Mouse (Mus musculus) embryonic facial prominence, embryonic 10.5 days (tissue): ENCODE data around the gene Calcoco2. TPM values are rescaled to one million over a fixed set of nuclear protein-coding genes. Genes with fewer than 3 reads are reported as not detected.

Experiments
- DNase-seq: peaks from one replicate; pipeline ENCODE4 v3.0.0-alpha.2; 2017; ENCODE audit warnings: low spot score
- H3K27ac ChIP-seq: fragments of 300-500 bp; sonication (generic); replicated peaks from 2 replicates; pipeline ENCODE4 v1.5.1; 2016; ENCODE audit warnings: mild to moderate bottlenecking
- H3K27me3 ChIP-seq: fragments of 300-500 bp; sonication (generic); replicated peaks from 2 replicates; pipeline ENCODE4 v1.6.1; 2016; ENCODE audit warnings: low read depth, mild to moderate bottlenecking; ENCODE audit not compliant: poor library complexity, severe bottlenecking
- H3K36me3 ChIP-seq: fragments of 300-500 bp; sonication (generic); replicated peaks from 2 replicates; pipeline ENCODE4 v1.6.1; 2016; ENCODE audit warnings: mild to moderate bottlenecking, moderate library complexity
- H3K4me1 ChIP-seq: fragments of 300-500 bp; sonication (generic); 2 replicates; pipeline ENCODE4 v1.6.1; 2016
- H3K4me3 ChIP-seq: fragments of 300-500 bp; sonication (generic); 2 replicates; pipeline ENCODE4 v1.5.1; 2016; ENCODE audit warnings: mild to moderate bottlenecking, moderate library complexity
- H3K9me3 ChIP-seq: fragments of 300-500 bp; sonication (generic); 2 replicates; pipeline ENCODE4 v1.6.1; 2016; ENCODE audit warnings: mild to moderate bottlenecking
- WGBS: fragments of 180-500 bp; shearing (Covaris S2); methylation state at CpG from one replicate; pipeline ENCODE4 v1.1.7; 2016; 5-methylcytosine and 5-hydroxymethylcytosine counted together
- polyA plus RNA-seq: library from polyadenylated mRNA; unstranded; fragments of >200 nt; fragmentation: Nextera tagmentation; extraction: Ambion mirVana; gene quantifications from 2 replicates; pipeline ENCODE4 v1.2.1, GENCODE M21; 2016

The Calcoco2 gene
- polyA plus RNA-seq, 1 experiment from 2014 or later = not detected

DNA sequence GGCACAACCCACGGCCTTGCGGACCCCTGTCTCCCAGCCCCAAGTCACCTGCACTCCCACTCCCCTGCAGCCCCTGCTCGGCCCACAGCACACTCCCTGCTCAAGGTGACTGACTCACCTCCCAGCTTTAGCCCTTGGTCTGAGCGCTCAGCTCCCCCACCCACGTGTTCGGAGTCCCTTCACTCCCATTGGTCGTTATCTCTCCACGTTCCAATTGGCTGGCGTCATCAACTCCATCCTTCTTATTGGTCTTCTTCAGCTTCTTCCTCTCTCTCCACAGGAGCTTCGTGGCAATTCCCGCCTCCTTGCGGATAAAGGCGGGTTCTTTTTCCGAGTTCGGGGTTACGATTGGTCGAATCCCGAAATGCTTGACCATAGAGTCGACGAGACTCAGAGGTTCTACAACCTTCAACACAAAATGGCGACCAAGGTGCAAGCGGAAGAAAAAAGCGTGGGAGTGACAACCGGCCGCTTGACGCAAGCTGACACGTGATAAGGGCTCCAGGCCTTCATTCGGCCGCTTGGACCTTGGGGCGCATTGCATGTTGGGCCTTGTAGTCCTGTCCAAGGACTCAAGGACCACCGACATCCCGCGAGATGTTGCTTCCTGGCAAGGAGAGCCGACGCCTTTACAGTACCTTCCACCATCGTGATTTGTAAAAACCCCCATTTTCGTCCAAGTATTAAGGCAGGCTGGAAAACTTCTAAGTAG lies 36.1 kb downstream of the Calcoco2 start, which contains the start of gene Atp5g1:
TSS of gene Atp5g1 (minus strand) at position 162 of the 712 bp plus-strand sequence.
- WGBS = under 1% methylated on average over 37 of the region's 37 CpGs
- H3K27me3 ChIP-seq = no peaks in the 10 kb centered on the region
- H3K36me3 ChIP-seq = peaks cover 25% of the 10 kb centered on the region
- peak; percentile 98 for DNase-seq
- H3K27ac ChIP-seq = peak within 1 kb of the TSS; percentile 88
- H3K4me1 ChIP-seq = peaks cover 21% of the 10 kb centered on the region
- H3K9me3 ChIP-seq = no peaks in the 10 kb centered on the region
- H3K4me3 ChIP-seq = peak within 1 kb of the TSS; percentile 84

GRCm38 (mm10) chr11:96075177-96075508 lies 36.6 kb downstream of the Calcoco2 start:
- Histone ChIP-seq H3K4me3 (peak overlapping the region; percentile 84), H3K27ac (peak overlapping the region; percentile 88), H3K36me3 (peaks cover 30% of the 10 kb centered on the region), H3K9me3 (no peaks in the 10 kb centered on the region), H3K4me1 (peaks cover 21% of the 10 kb centered on the region), H3K27me3 (no peaks in the 10 kb centered on the region)
- no peak for DNase-seq
- WGBS = under 1% methylated on average over 15 of the region's 15 CpGs

DNA sequence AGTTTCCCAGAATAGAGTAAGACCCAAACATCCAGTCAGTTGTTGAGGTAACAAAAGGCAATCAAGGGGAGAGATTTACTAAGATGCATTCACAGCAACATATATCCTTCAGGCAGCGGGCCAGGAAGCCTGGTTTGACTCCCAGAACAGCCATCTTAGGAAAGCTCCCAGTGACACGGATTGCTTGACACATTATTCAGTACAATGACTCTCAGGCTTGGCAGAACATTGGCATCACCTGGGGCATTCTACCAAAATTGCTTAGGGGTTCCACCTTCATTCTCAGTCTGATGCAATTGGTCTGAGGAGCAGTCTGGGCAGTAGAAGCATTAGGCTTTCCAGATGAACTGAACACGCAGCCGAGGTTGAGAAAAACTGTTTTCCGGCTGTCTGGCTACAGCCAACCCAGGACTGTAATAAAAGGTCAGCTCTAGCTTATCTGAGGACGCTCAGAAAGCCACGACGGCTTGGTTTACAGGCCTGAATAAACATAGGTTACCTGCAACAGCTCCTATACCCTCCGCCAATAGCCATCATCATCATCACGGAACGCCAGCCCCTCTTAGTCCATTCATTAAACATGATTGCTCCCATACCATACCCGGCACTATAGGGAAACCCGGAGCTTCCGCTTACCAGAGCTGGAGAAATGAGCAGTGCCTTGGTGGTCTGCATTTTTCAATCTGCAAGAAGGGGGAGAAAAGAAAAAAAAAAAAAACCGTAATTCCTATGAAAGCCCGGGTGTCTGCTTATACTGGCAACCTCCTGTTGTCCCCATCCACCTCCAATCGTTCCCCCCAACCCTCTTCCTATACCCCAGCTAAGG lies 37.2 kb downstream of the Calcoco2 start:
- DNase-seq = no peak
- Histone ChIP-seq H3K4me3 (peak overlapping the region; percentile 84), H3K4me1 (peaks cover 21% of the 10 kb centered on the region), H3K27me3 (no peaks in the 10 kb centered on the region), H3K9me3 (no peaks in the 10 kb centered on the region), H3K36me3 (peaks cover 36% of the 10 kb centered on the region), H3K27ac (peak overlapping the region; percentile 88)
- WGBS = 27% methylated on average over 17 of the region's 17 CpGs

DNA sequence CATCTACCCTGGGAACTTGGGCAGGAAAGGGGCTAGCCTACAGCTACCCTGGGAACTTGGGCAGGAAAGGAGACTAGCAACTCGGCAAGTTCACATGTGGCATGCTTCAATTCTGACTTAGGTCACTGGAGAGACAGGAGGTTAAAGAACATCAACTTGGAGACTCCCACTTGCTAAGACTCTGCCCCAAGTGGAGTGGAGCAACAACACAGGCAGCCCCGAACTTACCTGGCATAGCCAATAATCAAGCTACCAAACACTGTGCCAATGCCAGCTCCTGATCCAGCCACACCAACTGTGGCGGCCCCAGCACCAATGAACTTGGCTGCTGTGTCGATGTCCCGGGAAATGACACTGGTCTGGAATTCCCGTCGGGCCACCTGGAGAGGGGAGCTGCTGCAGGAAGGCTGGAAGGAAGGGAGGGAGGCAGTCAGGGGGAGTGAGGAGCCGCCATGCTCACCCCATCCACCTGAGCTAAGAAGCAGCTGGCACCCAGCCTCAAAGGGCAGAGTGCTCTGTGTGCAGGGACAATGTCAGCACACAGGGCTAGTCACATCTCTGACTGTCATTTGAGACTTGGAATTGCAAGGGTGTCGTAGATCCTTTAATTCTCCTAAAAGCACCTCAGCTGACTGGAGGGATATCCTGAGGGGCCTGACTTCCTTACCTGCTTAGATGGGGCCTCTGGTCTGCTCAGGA lies 38.3 kb downstream of the Calcoco2 start:
- Histone ChIP-seq H3K9me3 (no peaks in the 10 kb centered on the region), H3K36me3 (peaks cover 40% of the 10 kb centered on the region), H3K4me3 (peak overlapping the region; percentile 84; the same call in 1 of the 2 replicates), H3K27me3 (no peaks in the 10 kb centered on the region), H3K4me1 (peaks cover 21% of the 10 kb centered on the region), H3K27ac (no peak overlapping the region)
- 87% methylated on average over 9 of the region's 9 CpGs for WGBS
- DNase-seq = no peak

- Histone ChIP-seq H3K27ac (no peak overlapping the region), H3K4me3 (no peak overlapping the region), H3K4me1 (peaks cover 20% of the 10 kb centered on the region), H3K9me3 (no peaks in the 10 kb centered on the region), H3K36me3 (peaks cover 42% of the 10 kb centered on the region), H3K27me3 (no peaks in the 10 kb centered on the region)
- no peak for DNase-seq
- 90% methylated on average over 1 of the region's 1 CpGs for WGBS
Observed at GRCm38 (mm10) chr11:96071013-96071412, 40.8 kb downstream of the Calcoco2 start.

GRCm38 (mm10) chr11:96070353-96070752 lies 41.4 kb downstream of the Calcoco2 start:
- no peak overlapping the region for H3K4me3 ChIP-seq
- H3K9me3 ChIP-seq = no peaks in the 10 kb centered on the region
- H3K27me3 ChIP-seq = no peaks in the 10 kb centered on the region
- H3K36me3 ChIP-seq = peaks cover 42% of the 10 kb centered on the region
- 93% methylated on average over 7 of the region's 7 CpGs for WGBS
- H3K27ac ChIP-seq = no peak overlapping the region
- peaks cover 26% of the 10 kb centered on the region for H3K4me1 ChIP-seq
- no peak for DNase-seq

DNA sequence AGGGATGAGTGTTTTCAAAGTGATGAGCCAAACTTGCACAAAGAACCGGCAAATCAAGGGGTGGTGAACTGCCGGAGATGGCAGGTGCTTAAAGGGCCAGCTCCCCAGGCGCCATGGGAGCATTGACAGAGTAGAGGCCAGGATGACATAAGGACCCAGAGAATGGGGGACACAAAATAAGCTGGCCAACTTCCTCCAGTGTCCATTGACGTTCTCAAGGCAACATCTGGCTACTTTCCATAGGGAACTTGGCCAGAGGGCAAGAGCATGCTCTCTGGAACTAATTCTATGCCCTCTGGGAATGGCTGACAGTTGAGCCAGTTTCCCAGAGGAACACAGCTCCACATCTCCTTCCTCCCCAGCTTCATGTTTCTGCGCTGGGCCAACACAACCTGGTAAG lies 43.5 kb downstream of the Calcoco2 start:
- Histone ChIP-seq H3K4me3 (no peak overlapping the region), H3K36me3 (peaks cover 37% of the 10 kb centered on the region), H3K4me1 (peaks cover 24% of the 10 kb centered on the region), H3K27me3 (no peaks in the 10 kb centered on the region), H3K27ac (no peak overlapping the region), H3K9me3 (no peaks in the 10 kb centered on the region)
- 72% methylated on average over 5 of the region's 5 CpGs for WGBS
- no peak for DNase-seq

GRCm38 (mm10) chr11:96065215-96065911 lies 46.4 kb downstream of the Calcoco2 start, which contains the start of gene Ube2z:
Gene Ube2z, minus strand, starts transcription at chr11:96065388.
- peak within 1 kb of the TSS; percentile 96 for H3K27ac ChIP-seq
- H3K4me3 ChIP-seq = peak within 1 kb of the TSS; percentile 98
- 5% methylated on average over 50 of the region's 50 CpGs for WGBS

DNA sequence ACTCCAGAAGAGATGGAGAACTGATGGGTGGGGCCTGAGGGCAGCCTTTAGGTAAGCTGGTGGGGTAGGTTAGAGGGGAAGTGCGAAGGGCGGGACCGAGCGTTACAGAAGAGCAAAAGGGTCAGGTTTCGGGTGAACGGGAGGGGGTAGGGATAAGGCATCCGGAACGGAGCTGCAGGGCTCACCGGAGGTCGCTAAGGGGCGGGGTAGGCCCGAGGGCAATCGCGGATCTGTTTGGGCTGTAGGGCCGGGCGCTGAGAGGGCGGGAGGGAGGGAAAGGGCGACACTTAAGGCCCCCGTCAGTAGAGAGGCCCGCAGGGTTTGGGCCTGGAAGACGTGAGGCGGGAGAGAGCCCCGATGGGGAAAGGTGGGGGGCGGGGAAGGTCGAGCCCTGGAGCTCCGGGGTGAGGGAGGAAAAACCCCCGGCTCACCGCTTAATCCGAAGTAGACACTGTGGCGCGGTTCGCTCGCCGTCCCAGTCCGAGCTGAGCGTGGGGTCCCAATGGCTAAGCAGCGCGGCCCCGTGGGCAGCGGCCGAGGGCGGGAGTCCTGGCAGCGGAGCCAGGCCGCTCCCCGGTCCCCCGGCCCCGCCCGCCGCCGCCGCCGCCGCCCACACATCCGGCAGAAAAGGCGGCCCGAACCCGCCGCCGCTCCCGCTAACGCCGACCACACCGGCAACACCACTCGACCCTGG lies 47.1 kb downstream of the Calcoco2 start:
- H3K4me3 ChIP-seq = peak overlapping the region; percentile 98
- H3K9me3 ChIP-seq = no peaks in the 10 kb centered on the region
- peaks cover 44% of the 10 kb centered on the region for H3K36me3 ChIP-seq
- peak overlapping the region; percentile 96 for H3K27ac ChIP-seq
- H3K27me3 ChIP-seq = no peaks in the 10 kb centered on the region
- peaks cover 28% of the 10 kb centered on the region for H3K4me1 ChIP-seq
- under 1% methylated on average over 64 of the region's 64 CpGs for WGBS
- peak; percentile 78 for DNase-seq

More at GRCm38 (mm10) chr11:96065215-96065911, 46.4 kb downstream of the Calcoco2 start, which contains the start of gene Ube2z:
- no peaks in the 10 kb centered on the region for H3K27me3 ChIP-seq
- peak; percentile 98 for DNase-seq
- no peaks in the 10 kb centered on the region for H3K9me3 ChIP-seq
- peaks cover 44% of the 10 kb centered on the region for H3K36me3 ChIP-seq
- H3K4me1 ChIP-seq = peaks cover 28% of the 10 kb centered on the region

- WGBS = 91% methylated on average over 4 of the region's 4 CpGs
- Histone ChIP-seq H3K36me3 (peaks cover 100% of the 10 kb centered on the region), H3K4me1 (peaks cover 6% of the 10 kb centered on the region), H3K9me3 (no peaks in the 10 kb centered on the region), H3K4me3 (no peak overlapping the region), H3K27me3 (no peaks in the 10 kb centered on the region), H3K27ac (no peak overlapping the region)
- no peak for DNase-seq
Observed at GRCm38 (mm10) chr11:96058309-96058708, 53.5 kb downstream of the Calcoco2 start.

- Histone ChIP-seq H3K4me3 (no peak overlapping the region), H3K27ac (no peak overlapping the region), H3K36me3 (peaks cover 98% of the 10 kb centered on the region), H3K4me1 (no peaks in the 10 kb centered on the region), H3K9me3 (no peaks in the 10 kb centered on the region), H3K27me3 (no peaks in the 10 kb centered on the region)
- WGBS = 96% methylated on average over 3 of the region's 3 CpGs
- DNase-seq = no peak
Observed at GRCm38 (mm10) chr11:96050854-96051253, 60.9 kb downstream of the Calcoco2 start.
